Comparison of ENCODE assay signal across 8 mouse cellular contexts in genomic region chr10:7662471-7663141, GRCm38 (mm10). TPM values are rescaled to one million over a fixed set of nuclear protein-coding genes. Genes with fewer than 3 reads are reported as not detected.
DNase-seq lines count a peak whose midpoint lies in the region; ATAC-seq and TF ChIP-seq lines count a peak whose summit lies in the region.

No protein-coding gene starts in this region.

- H3K9ac ChIP-seq in forebrain, embryonic 14.5 days (ENCODE audit: low read length), result peak overlapping the region; percentile 94
- peak overlapping the region; percentile 86 for H3K9ac ChIP-seq in liver, adult 2 months (ENCODE audit: low read depth, low read length)

- H3K4me2 ChIP-seq in forebrain, embryonic 14.5 days (ENCODE audit: low read length), result peak overlapping the region; percentile 94

- no peaks in the 10 kb centered on the region for H3K36me3 ChIP-seq in forebrain, embryonic 14.5 days (ENCODE audit: control insufficient read depth, insufficient read depth, low read length)
- H3K36me3 ChIP-seq in liver, adult 2 months (ENCODE audit: control insufficient read depth, insufficient read depth, low read length), result no peaks in the 10 kb centered on the region

- TF ChIP-seq POLR2A in liver, adult 2 months (IDR thresholded peaks at IDR 0.05; ENCODE audit: extremely low read depth, insufficient read depth, low read length), result no peak

- WGBS in forebrain, embryonic 14.5 days, result under 1% methylated on average over 44 of the region's 44 CpGs
- under 1% methylated on average over 44 of the region's 44 CpGs for WGBS in liver, adult 2 months

- no peak for TF ChIP-seq CTCF in liver, adult 2 months (IDR thresholded peaks at IDR 0.05; ENCODE audit: low read depth, low read length)

- peaks cover 5% of the 10 kb centered on the region for H3K4me1 ChIP-seq in forebrain, embryonic 14.5 days (ENCODE audit: control insufficient read depth, insufficient read depth, low read length)
- H3K4me1 ChIP-seq in liver, adult 2 months (ENCODE audit: control insufficient read depth, insufficient read depth, low read length), result peaks cover 11% of the 10 kb centered on the region; the same call in 1 of the 2 replicates

- ATAC-seq in cerebellum, adult (ENCODE audit: insufficient number of reproducible peaks, low FRiP score, low TSS enrichment), result peak; percentile 69
- peak; percentile 81 for ATAC-seq in forebrain, embryonic 14.5 days

- no peaks in the 10 kb centered on the region for H3K27me3 ChIP-seq in forebrain, embryonic 14.5 days (replicated peaks; ENCODE audit: control insufficient read depth, insufficient read depth, low read length)
- H3K27me3 ChIP-seq in liver, adult 2 months (ENCODE audit: control insufficient read depth, insufficient read depth, low read length), result no peaks in the 10 kb centered on the region

- H3K27ac ChIP-seq in forebrain, embryonic 14.5 days (ENCODE audit: low read depth, low read length), result peak overlapping the region; percentile 88
- peak overlapping the region; percentile 42 for H3K27ac ChIP-seq in liver, adult 2 months (replicated peaks; ENCODE audit: insufficient read depth, low read depth, low read length)

- peaks cover 19% of the 10 kb centered on the region; the same call in 1 of the 2 replicates for H3K79me2 ChIP-seq in liver, adult 2 months (ENCODE audit: control insufficient read depth, insufficient read depth, low read length)

- no peak for DNase-seq in cerebellum, adult 8-10 months
- DNase-seq in urinary bladder, postnatal 14 days (ENCODE audit: low spot score), result peak; percentile 29
- DNase-seq in urinary bladder, postnatal 25 days (ENCODE audit: low spot score), result no peak
- DNase-seq in forebrain, embryonic 14.5 days (ENCODE audit: low spot score), result no peak
- DNase-seq in liver, adult 2 months (ENCODE audit: extremely low read depth, low read depth, low spot score), result peak; percentile 23
- peak; percentile 67 for DNase-seq in naive thymus-derived CD4-positive, alpha-beta T cell, adult 2 months (ENCODE audit: low read depth)
- DNase-seq in layer of hippocampus, adult 11-12 months (ENCODE audit: low spot score), result no peak

- peak overlapping the region; percentile 86 for H3K4me3 ChIP-seq in forebrain, embryonic 14.5 days (ENCODE audit: low read depth, low read length)
- peak overlapping the region; percentile 80 for H3K4me3 ChIP-seq in liver, adult 2 months (ENCODE audit: insufficient read depth, low read depth, low read length)

- H3K9me3 ChIP-seq in forebrain, embryonic 14.5 days (replicated peaks; ENCODE audit: control insufficient read depth, low read length), result no peaks in the 10 kb centered on the region

RNA-seq across cellular contexts. Expression of gene Nup43, which starts 4.7 kb away (rescaled TPM):
- 43.2 and 46.7 TPM in 2 replicates for polyA plus RNA-seq in forebrain, embryonic 14.5 days (2014; fragmentation: Nextera tagmentation; extraction: Ambion mirVana)
- total RNA-seq in liver, adult 2 months (2014; rRNA removed), result 4.4 and 7.2 TPM in 2 replicates
- polyA plus RNA-seq in liver, adult 2 months (2012; rRNA removed), result 2.6 and 3.6 TPM in 2 replicates

RNA-seq across cellular contexts. Expression of gene Pcmt1, which starts 18.3 kb away (rescaled TPM):
- 171 and 172 TPM in 2 replicates for polyA plus RNA-seq in forebrain, embryonic 14.5 days (2014; fragmentation: Nextera tagmentation; extraction: Ambion mirVana)
- 30.2 and 33.1 TPM in 2 replicates for total RNA-seq in liver, adult 2 months (2014; rRNA removed)
- 21.8 and 23.6 TPM in 2 replicates for polyA plus RNA-seq in liver, adult 2 months (2012; rRNA removed)

RNA-seq across cellular contexts. Expression of gene Lats1, which starts 18.4 kb away (rescaled TPM):
- polyA plus RNA-seq in forebrain, embryonic 14.5 days (2014; fragmentation: Nextera tagmentation; extraction: Ambion mirVana), result 12.8 and 13.7 TPM in 2 replicates
- 9.9 and 11.1 TPM in 2 replicates for total RNA-seq in liver, adult 2 months (2014; rRNA removed)
- polyA plus RNA-seq in liver, adult 2 months (2012; rRNA removed), result 6.2 and 6.9 TPM in 2 replicates

Comparison
In these comparisons a context has a peak if more than half of its experiments do, and no peak if none do; other contexts are left out.
1. DNase-seq: peak in urinary bladder, postnatal 14 days (single experiment), liver, adult 2 months (single experiment) and naive thymus-derived CD4-positive, alpha-beta T cell, adult 2 months (single experiment); none in cerebellum, adult 8-10 months (single experiment), urinary bladder, postnatal 25 days (single experiment), forebrain, embryonic 14.5 days (single experiment) and layer of hippocampus, adult 11-12 months (single experiment).